Mouse (Mus musculus) gastrocnemius, postnatal 25 days (tissue): ENCODE measurements around the gene Rin3. TPM values are rescaled to one million over a fixed set of nuclear protein-coding genes. Genes with fewer than 3 reads are reported as not detected.
"Not testable (repeated sequence)": the region's sequence is repeated elsewhere in the genome, so short reads cannot be mapped to it uniquely, and the experiment has no call there.

Experiments
- DNase-seq: peaks from one replicate; pipeline ENCODE4 v3.0.0; 2022
- long read RNA-seq, 2 experiments: library from polyadenylated mRNA; stranded (forward); transcript quantifications; one replicate each; pipeline ENCODE4 v2.0.0; 2021
- total RNA-seq, 2 experiments: library from RNA; stranded (reverse); gene quantifications; 1 replicate in 1 of 2; 2 replicates in 1 of 2; pipeline ENCODE4 v1.2.3; 2021

Rin3 gene
- 1 to 10 TPM; 6.0 to 8.1 TPM for total RNA-seq
- long read RNA-seq, experiment 1, partial matches to known transcripts: 2 of 2 reads
- long read RNA-seq, experiment 1, other reads (novel, unspliced or antisense): 0 of 2 reads
- long read RNA-seq, experiment 2, partial matches to known transcripts: 4 of 5 reads
- long read RNA-seq, experiment 2, other reads (novel, unspliced or antisense): 0 of 5 reads

DNA sequence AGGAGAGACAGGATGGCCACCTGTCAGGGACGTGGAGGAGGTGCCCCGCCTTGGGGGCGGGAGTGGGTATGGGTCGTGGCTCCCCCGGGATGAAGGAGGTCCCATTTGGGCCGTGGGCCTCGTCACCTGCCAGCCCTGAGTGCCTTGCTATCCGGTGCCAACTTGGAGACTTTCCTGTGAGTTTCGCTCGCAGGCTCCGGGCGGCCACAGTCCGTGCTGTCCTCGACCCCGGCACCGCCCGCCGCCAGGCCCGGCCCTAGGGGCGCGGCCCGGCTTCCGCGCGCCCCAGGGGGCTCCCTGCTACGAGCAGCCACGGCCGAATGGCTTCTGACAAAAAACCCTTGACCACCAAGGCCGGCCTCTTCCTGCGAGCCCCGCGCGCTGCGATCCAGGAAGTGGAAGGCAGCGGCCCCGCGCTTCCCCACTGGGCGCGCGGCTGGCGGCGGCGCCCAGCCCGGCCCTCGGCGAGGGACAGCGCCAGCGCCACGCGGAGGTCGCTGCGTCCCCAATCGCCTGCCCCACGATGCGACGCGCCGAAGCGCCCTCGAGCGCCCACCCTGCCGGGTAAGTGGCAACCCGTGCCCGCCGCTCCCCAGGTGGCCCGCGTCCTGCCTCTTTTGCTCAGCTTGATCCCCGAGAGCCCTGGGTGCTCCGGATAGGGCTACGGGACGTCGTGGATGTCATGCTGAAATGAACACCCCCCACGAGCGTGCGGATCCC is at the start of gene Rin3:
Gene Rin3 (plus strand): TSS at position 286 of the 720 bp plus-strand sequence.
- DNase-seq: peak; percentile 70

DNA sequence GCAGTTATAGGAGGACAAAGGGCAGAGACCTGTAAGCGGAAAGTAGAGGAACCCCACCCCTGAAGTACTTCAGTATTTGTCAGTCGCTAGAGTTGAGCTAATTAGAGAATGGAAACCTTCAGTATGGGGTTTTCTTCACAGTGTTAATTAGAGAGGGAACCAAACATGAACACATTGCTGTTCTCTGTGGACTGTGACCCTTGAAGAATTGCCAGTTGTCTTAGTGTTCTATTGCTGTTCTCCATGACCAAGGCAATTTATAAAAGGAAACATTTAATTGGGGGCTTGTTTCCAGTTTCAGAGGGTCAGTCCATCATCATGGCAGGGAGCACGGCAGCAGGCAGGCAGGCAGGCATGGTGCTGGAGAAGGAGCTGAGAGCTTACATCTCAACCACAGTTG is 47.3 kb upstream of the Rin3 start:
- DNase-seq: no peak

GRCm38 (mm10) chr12:102236317-102236716 is 46.5 kb upstream of the Rin3 start:
- DNase-seq: peak; percentile 20

DNA sequence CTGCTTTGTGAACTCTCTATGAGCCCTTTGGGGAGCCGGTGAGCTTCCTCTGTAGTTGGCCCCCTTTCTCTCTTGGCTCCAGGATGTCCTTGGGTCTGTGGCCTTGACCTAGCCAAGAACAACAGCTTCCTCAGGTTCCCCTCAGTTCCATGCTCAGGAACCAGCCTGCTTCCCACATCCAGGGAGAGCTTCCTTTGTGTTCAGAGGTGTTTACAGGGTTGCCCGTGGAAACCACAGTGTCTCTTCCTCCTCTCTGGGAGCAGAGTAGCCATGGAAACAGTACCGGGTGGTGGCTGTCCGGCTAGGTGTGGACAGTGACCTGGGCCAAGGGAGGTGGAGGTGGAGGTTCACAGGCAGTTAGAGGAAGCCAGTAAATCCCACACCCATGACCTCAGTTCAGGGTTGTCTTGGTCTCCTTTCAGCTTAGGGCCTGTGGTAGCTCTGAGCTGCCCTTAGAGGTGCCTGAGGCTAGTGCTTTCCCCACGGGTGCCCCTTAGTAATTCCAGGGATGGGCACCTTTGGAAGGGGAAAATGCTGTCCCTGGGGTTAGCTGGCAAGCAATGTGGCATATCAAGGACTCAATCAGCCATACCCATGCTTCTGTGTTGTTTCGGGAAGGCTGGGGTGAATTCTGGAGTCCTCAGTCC is 40.6 kb upstream of the Rin3 start:
- DNase-seq: peak; percentile 27

GRCm38 (mm10) chr12:102243915-102244314 is 38.9 kb upstream of the Rin3 start:
- DNase-seq: no peak

DNA sequence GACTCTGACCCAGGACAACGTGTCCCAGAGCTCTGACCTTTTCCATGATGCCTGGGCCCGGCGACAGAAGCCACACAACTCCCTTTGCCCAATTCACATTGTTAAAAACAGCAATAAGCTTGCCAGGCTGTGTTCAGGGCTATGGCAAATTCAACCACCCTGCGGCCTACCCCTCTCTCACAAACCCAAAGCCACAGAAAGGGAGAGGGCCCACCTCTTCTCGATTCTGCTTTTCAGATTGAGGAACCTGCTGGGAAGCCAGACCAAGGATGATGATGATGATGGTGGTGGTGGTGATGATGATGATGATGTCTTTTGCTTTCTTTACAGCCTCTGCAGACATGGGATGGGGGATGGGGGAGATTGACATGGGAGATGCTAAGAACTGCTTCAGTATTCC is 36.6 kb upstream of the Rin3 start:
- no peak for DNase-seq

- DNase-seq: no peak
Observed at GRCm38 (mm10) chr12:102248104-102248503, 34.7 kb upstream of the Rin3 start.

GRCm38 (mm10) chr12:102250316-102250715 is 32.5 kb upstream of the Rin3 start:
- no peak for DNase-seq

DNA sequence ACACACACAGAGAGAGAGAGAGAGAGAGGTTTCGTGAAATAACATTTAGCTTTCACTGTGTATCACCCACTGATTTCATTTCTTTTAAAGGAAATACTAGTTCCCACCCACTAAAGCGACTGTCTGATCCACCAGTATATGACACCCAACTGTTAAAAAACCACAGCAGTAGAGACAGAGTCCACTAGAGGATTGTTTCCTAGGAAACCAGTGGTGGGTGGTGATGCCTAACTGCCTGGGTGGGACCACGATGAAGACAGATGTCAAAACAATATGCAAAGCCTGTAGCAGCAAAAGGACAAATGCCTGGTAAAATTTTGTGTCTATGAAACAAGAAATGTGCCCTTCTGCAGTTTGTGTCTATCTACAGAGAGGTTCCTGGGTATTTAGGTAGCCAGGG is 31.8 kb upstream of the Rin3 start:
- DNase-seq: no peak

DNA sequence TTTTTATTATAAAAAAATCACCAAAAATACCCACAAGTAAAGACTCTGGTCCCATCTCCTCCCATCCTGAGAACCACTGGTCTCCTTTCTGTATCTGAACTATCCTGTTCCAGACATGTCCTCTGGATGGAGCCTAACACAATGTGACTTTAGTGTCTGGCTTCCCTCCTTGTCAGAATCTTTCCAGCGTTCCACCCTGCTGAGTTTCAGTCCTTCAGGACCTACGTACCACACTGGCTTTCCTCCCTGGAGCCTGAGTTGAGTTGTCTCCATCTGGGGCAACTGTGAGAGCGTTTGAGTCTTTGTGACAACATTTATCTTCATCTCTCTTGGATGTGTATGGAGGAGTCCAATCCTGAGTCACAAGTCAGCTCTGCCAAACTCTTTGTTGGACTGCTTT is 30.9 kb upstream of the Rin3 start:
- no peak for DNase-seq

GRCm38 (mm10) chr12:102252525-102252924 is 30.3 kb upstream of the Rin3 start:
- no peak for DNase-seq

DNA sequence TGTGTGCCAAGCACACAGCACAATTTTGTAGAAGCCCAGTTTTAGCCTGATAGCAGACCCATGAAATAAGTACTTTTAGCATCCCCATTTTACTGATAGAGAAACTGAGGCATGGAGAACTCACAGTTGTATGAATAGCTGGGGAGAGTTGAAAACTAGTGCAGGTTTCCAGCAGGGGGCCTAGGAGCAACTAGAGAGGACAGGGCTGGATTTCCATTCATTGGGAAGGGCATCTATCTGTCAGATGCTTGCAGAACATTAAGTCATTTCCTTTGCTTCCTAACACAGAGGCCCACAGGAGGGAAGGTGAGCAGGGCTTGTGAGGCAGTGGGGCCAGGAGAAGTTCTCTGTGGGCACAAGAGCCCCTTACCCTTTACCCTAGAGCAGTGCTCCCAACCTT is 27.8 kb upstream of the Rin3 start:
- DNase-seq: no peak

DNA sequence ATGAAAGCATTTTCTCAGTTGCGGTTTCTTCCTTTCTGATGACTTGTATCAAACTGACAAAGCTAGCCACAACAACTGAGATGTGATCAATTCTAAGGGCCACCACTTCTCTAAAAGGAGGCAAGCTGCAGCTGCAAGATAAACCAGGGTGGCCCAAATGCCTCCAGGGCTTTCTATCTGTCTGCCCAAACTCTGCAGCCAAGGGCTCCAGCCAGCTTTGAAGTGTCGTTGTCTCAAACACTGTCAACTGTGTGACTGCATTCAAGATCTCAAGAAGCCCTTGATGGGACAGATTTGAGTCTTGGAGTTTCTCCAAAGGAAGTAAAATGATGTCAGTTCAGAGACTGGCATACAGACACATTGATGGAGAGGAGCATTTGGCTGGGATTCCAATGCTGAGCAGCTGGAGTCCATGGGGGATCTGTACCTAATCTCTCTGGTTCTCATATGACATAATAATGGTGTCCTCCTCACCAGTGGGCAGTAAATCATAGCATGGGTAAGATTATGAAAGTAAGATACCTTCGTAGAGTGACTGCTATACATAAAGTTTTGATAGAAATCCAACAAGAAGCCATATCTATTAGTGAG is 24.2 kb upstream of the Rin3 start:
- DNase-seq: no peak

GRCm38 (mm10) chr12:102261933-102262396 is 20.9 kb upstream of the Rin3 start:
- DNase-seq: no peak

DNA sequence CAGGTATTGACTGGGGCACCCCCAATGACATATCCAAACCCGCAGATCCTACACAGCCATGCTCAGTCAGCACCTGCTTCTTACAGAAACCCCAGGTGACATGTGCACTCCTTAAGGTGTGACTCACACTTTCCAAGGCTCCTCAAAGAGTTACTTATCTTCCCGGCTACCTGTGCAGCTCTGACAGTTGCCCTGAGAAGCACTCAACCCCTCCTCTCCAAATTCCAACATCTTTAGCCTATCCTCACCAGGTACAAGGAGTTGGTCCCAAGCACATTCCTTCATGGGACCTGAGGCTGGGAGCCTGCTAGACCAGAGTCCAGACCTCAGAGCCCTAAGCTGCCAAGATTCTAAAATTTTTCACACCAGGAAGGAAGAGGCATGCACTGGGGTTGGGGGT is 20.0 kb upstream of the Rin3 start:
- no peak for DNase-seq

GRCm38 (mm10) chr12:102263249-102263648 is 19.6 kb upstream of the Rin3 start:
- DNase-seq: no peak

DNA sequence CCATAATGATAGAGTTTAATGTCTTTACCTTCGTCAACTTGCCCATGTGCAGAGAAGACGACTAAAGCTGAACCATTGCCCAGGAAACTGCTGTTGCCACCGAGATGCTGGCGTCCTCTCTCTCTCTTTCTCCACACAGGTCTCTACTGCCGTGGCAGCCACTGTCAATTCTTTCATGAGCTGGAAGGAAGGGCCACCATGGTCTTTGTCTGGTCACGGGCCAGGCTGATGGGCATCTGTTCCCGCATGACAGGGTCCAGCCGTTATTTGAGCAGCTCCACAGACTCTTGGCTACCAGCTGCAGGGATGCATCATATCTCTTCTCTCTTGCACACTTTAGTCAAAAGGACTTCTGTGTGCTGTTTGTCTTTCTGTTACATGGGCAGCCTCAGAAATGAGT is 16.4 kb upstream of the Rin3 start:
- DNase-seq: no peak

DNA sequence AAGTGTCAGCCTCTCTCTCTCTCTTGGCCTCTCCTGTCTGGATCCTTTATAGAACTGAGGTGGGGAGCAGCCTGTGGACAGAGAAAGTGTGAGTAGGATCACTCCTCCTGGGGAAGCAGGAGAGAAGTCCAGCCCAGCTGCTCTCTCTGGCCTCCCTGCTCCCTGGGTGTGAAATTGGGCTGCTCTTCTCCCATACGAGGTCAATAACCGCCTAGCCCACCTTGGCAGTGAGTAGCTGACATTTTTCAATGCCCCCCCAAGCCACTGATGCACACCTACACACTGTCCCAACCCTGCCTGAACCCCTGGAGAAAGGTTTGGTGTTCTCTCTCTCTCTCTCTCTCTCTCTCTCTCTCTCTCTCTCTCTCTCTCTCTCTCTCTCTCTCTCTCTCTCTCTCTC is 13.7 kb upstream of the Rin3 start:
- no peak for DNase-seq

DNA sequence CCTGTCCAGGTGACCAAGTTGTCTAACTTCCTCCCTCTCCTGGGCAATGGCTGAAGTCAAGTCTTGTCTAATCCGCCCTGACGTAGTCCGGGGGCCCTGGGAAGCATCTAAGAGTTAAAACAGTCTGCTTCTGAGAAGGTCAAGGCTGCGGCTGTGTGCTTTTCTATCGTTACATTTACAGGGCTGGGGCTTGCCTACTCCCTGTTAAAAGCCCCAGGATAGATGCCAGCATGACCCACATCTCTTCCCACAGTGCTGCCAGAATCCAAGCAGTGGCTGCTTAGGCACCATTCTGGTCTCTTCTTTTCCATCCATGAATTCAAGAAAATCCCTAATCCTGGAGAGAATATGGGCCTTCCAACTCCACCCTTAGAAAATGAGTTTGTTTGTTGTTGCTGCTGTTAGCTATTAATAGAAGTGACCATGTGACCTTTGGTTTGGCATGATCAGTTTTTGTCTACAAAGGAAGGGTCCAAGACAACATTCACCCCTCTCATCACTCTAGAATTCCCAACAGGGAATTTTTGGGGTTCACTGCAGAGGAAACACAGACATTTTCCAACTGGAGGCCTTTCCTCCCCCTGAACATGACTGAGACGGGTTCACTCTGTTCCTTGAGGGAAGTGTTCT is 12.0 kb upstream of the Rin3 start:
- no peak for DNase-seq

DNA sequence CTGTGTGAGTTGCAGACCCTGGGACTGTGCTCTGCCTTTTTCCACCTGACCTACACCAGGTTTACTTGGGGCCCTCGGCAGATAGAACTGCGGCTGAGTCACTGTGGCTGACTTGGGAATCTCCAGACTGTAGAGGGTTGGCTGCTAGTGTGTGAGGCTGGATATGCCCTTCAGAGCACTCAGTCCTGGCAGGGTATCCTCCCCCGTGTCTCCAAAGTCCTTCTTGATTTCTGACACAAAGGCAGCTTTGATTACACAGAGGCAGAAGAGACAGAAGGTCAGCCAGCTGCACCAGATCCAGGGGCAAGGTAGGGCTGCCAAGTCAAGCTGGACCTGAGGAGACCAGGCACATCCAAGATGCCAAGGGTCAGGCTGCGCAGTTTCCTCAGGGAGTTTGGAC is 11.4 kb upstream of the Rin3 start:
- DNase-seq: no peak

DNA sequence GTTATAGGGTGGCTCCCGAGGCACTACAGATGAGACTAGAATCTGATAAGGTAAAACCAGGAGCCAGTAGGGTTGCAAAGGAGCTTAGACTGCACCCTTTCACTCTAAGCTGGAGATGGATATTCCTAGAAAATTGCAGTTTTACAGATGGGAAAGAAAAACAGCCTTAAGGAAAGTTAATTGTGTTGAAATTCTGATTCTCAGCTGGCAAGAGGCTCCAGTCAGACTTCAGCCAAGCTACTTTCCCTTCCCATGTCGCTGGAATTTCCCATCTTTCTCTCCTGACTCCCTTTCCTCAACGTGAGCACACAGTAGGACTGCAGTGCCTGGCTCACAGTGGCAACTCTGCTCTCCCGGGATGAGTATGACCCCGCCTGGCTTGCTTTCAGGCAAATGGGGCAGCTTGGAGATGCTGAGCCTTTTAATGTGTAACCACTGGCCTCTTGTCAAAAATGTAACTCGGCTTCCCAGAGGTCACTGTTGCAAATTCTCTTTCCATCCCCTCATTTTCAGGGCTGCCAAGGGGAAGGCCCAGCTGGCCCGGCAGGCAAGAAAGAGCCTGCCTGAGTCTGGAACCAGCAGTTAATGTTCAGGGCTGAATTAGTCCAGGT is 6.9 kb upstream of the Rin3 start:
- DNase-seq: peak; percentile 75

GRCm38 (mm10) chr12:102280290-102280689 is 2.6 kb upstream of the Rin3 start:
- DNase-seq: not testable (repeated sequence)
